ENCODE assay signal across 20 mouse cellular contexts in the genomic region with DNA sequence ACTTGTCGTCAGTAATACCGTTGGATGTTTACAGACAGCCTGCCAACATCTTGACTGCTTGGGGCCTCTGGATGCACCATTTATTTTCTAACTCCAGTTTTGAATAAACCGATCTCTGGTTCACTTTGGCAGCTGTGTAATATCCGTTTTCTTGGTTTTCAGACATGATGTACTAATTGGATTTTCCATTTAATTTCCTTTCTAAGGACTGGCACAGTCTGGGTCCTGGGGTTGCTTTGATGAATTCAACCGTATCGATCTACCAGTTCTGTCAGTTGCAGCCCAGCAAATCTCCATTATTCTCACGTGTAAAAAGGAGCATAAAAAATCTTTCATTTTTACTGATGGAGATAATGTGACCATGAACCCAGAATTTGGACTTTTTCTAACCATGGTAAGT.
"Had no signal": no experiment of that assay in that cellular context is flagged by ENCODE, and none has a peak within 500 bp of the region (broad histone marks: within the 10 kb centered on the region; RNA-seq: fewer than 3 reads in every experiment).

No protein-coding gene starts in this region.

- H3K9me3 ChIP-seq: limb, embryonic 10.5 days; limb, embryonic 13.5 days; liver, embryonic 12.5 days; liver, embryonic 15.5 days; lung, embryonic 15.5 days; megakaryocyte, embryonic 14.5 days; neural tube, embryonic 12.5 days; neural tube, embryonic 15.5 days had no signal

- ATAC-seq: liver, embryonic 12.5 days had no signal

- H3K4me3 ChIP-seq: layer of hippocampus, adult 2 months; limb, embryonic 10.5 days; limb, embryonic 13.5 days; liver, embryonic 12.5 days; liver, embryonic 15.5 days; lung, embryonic 15.5 days; megakaryocyte, embryonic 14.5 days; neural tube, embryonic 12.5 days; neural tube, embryonic 15.5 days had no signal

- DNase-seq: kidney, adult 18-20 months; kidney, adult 9 months; kidney, postnatal 25 days; layer of hippocampus, adult 9-11 months; liver; lung, adult 18-20 months; lung, postnatal 10 days; lung, postnatal 36 days; thymus, adult 18-20 months; thymus, postnatal 36 days had no signal

- H3K4me2 ChIP-seq: limb, embryonic 13.5 days; liver, embryonic 12.5 days; liver, embryonic 15.5 days; lung, embryonic 15.5 days; neural tube, embryonic 12.5 days; neural tube, embryonic 15.5 days had no signal

- H3K36me3 ChIP-seq: limb, embryonic 10.5 days; limb, embryonic 13.5 days; liver, embryonic 12.5 days; liver, embryonic 15.5 days; lung, embryonic 15.5 days; neural tube, embryonic 12.5 days; neural tube, embryonic 15.5 days had no signal

- H3K4me1 ChIP-seq: limb, embryonic 10.5 days; limb, embryonic 13.5 days; liver, embryonic 12.5 days; liver, embryonic 15.5 days; lung, embryonic 15.5 days; megakaryocyte, embryonic 14.5 days; neural tube, embryonic 12.5 days; neural tube, embryonic 15.5 days had no signal

- H3K27ac ChIP-seq: kidney, postnatal 0 days; layer of hippocampus, adult 2 months; limb, embryonic 10.5 days; limb, embryonic 13.5 days; liver, embryonic 12.5 days; liver, embryonic 15.5 days; lung, embryonic 15.5 days; neural tube, embryonic 12.5 days; neural tube, embryonic 15.5 days had no signal

- H3K9ac ChIP-seq: limb, embryonic 13.5 days; liver, embryonic 12.5 days; liver, embryonic 15.5 days; lung, embryonic 15.5 days; neural tube, embryonic 12.5 days; neural tube, embryonic 15.5 days had no signal

- H3K27me3 ChIP-seq: limb, embryonic 13.5 days; liver, embryonic 12.5 days; liver, embryonic 15.5 days; lung, embryonic 15.5 days; megakaryocyte, embryonic 14.5 days; neural tube, embryonic 12.5 days; neural tube, embryonic 15.5 days had no signal
